Mouse (Mus musculus): ENCODE results near the gene Lrrc63.

DNA sequence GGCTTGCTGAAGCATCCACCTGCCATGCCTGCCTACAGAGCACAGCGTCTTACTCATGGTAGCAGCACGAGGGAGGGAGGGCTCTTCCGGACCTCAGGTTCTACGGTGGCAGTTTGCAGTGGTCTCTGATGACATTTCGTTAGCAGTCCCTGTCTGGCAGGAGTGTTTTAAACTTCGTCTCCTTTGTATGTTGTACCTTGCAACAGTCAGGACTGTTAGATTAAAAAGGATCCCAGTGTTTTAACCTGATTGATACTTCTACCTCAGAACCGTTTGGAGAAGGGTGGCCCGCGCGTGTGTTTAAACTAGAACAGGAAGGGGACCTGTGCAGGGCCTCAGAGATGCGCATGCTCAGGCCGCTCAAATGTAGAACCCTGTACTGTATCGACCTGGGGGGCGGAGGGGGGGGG is 47.7 kb upstream of the Lrrc63 start:
- TF ChIP-seq CTCF (IDR thresholded peaks at IDR 0.05; ENCODE audit: borderline replicate concordance, insufficient read depth, low read length) (no peak), POLR2A (IDR thresholded peaks at IDR 0.05; ENCODE audit: low read depth, low read length) (no peak)

Data from embryonic fibroblast, embryonic 13.5 days (primary cell).